Mouse (Mus musculus) neural tube, embryonic 14.5 days (tissue): ENCODE results near the gene Hipk1. TPM values are rescaled to one million over a fixed set of nuclear protein-coding genes. Genes with fewer than 3 reads are reported as not detected.

ENCODE experiments used
- ATAC-seq: fragments of 200-750 bp; cut with Nextera tagmentation; 2 replicates; pipeline ENCODE4 v1.8.0; 2017; ENCODE audit warnings: low read depth, mild to moderate bottlenecking, moderate TSS enrichment, moderate library complexity
- H3K27ac ChIP-seq: fragments of 300-500 bp; sonication (generic); 2 replicates; pipeline ENCODE4 v1.5.1; 2014; ENCODE audit warnings: low read depth, mild to moderate bottlenecking, control low read depth, low read length, moderate library complexity, mixed read lengths
- H3K27me3 ChIP-seq: fragments of 300-500 bp; sonication (generic); 2 replicates; pipeline ENCODE4 v1.6.1; 2014; ENCODE audit warnings: low read length; ENCODE audit not compliant: control insufficient read depth, insufficient read depth
- H3K36me3 ChIP-seq: fragments of 300-500 bp; sonication (generic); 2 replicates; pipeline ENCODE4 v1.6.1; 2014; ENCODE audit warnings: low read length, mixed read lengths; ENCODE audit not compliant: control insufficient read depth, insufficient read depth
- H3K4me1 ChIP-seq: fragments of 300-500 bp; sonication (generic); 2 replicates; pipeline ENCODE4 v1.6.1; 2014; ENCODE audit warnings: low read length; ENCODE audit not compliant: control insufficient read depth, insufficient read depth
- H3K4me2 ChIP-seq: fragments of 300-500 bp; sonication (generic); 2 replicates; pipeline ENCODE4 v1.6.1; 2014; ENCODE audit warnings: mild to moderate bottlenecking, low read depth, low read length, control low read depth
- H3K4me3 ChIP-seq: fragments of 300-500 bp; sonication (generic); 2 replicates; pipeline ENCODE4 v1.5.1; 2014; ENCODE audit warnings: low read depth, low read length, control low read depth, mixed read lengths
- H3K9ac ChIP-seq: fragments of 300-500 bp; sonication (generic); replicated peaks from 2 replicates; pipeline ENCODE4 v1.6.1; 2014; ENCODE audit warnings: low read depth, mild to moderate bottlenecking, control low read depth, low read length, mixed read lengths
- H3K9me3 ChIP-seq: fragments of 300-500 bp; sonication (generic); 2 replicates; pipeline ENCODE4 v1.6.1; 2016; ENCODE audit warnings: low read length; ENCODE audit not compliant: control insufficient read depth
- WGBS: fragments of 180-500 bp; shearing (Covaris S2); extraction: QIAGEN DNeasy Blood & Tissue Kit; methylation state at CpG from one replicate; pipeline ENCODE4 v1.1.7; 2014; 5-methylcytosine and 5-hydroxymethylcytosine counted together
- polyA plus RNA-seq: library from polyadenylated mRNA; unstranded; fragments of >200 nt; fragmentation: Nextera tagmentation; extraction: Ambion mirVana; gene quantifications from 2 replicates; pipeline ENCODE4 v1.2.1, GENCODE M21; 2014

The Hipk1 gene
- polyA plus RNA-seq, 1 experiment from 2014 or later = 17.9 TPM

DNA sequence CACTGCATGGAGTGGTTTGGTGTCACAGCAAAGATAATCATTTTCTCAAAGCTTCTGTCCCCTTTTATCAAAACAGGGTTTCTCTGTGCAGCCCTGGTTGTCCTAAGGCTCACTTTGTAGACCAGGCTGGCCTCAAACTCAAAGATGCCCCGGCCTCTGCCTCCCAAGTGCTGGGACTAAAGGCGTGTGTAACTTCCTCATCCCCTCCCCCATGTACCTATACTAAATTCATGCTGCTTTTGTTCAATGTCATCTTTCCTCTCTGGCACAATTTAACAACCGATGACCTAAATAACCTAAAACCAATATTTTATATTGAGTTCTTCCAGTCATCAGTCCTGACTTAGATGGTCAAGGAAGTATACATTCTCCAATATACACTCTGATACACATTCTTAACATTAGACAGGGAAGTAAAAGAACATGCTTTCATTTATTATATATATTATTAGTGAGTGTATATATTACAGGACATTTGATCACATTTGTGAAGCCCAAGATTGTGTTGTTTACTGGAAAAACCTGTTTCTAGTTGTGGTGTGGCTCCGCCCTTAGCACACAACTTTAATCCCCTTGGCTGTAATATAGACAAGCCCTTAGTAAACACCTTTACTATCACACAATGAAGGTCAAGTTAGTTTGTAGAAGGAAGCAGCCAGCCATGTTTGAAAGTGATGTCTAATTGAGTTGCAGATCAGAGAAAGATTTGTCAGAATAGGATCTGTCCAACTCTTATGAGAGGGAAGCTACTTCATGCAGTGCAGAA, 8.3 kb downstream of the Hipk1 start:
- Histone ChIP-seq H3K27ac (no peak overlapping the region), H3K4me3 (no peak overlapping the region), H3K9ac (no peak overlapping the region), H3K27me3 (no peaks in the 10 kb centered on the region), H3K36me3 (0 out of 2 replicates have a peak, but pooled peaks cover under 1% of the 10 kb centered on the region), H3K4me1 (no peaks in the 10 kb centered on the region), H3K4me2 (no peak overlapping the region), H3K9me3 (no peaks in the 10 kb centered on the region)
- 90% methylated on average over 4 of the region's 4 CpGs for WGBS
- no peak for ATAC-seq

DNA sequence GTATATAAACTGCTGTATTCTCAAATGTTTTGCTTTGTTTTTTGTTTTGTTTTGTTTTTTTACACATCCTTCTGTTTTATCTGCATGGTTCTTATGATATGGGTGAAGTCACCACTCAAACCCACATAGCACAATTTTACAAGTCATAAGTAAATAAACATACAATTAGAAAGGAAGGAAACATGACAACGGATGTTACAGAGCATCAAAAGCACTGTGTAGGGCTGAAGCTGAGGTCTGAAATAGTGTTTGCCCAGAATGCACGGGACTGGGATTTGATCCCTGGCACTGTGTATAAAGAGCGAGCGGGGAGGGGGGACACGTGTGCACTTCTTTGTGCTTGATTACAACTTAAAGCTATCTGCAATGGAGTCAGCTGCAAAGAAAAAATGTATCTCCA, 10.6 kb downstream of the Hipk1 start:
- WGBS = 87% methylated on average over 5 of the region's 5 CpGs
- Histone ChIP-seq H3K27me3 (no peaks in the 10 kb centered on the region), H3K36me3 (peaks cover 13% of the 10 kb centered on the region; the same call in 1 of the 2 replicates)

GRCm38 (mm10) chr3:103780271-103780670, 11.1 kb downstream of the Hipk1 start:
- no peak overlapping the region for H3K4me3 ChIP-seq
- no peak overlapping the region for H3K4me2 ChIP-seq
- H3K27ac ChIP-seq = no peak overlapping the region
- no peak overlapping the region for H3K9ac ChIP-seq
- peaks cover 13% of the 10 kb centered on the region; the same call in 1 of the 2 replicates for H3K36me3 ChIP-seq
- no peak for ATAC-seq
- H3K27me3 ChIP-seq = no peaks in the 10 kb centered on the region
- WGBS = 89% methylated on average over 3 of the region's 3 CpGs
- no peaks in the 10 kb centered on the region for H3K4me1 ChIP-seq
- no peaks in the 10 kb centered on the region for H3K9me3 ChIP-seq

More for the DNA sequence above, 10.6 kb downstream of the Hipk1 start:
- H3K27ac ChIP-seq = no peak overlapping the region
- no peaks in the 10 kb centered on the region for H3K4me1 ChIP-seq
- H3K9me3 ChIP-seq = no peaks in the 10 kb centered on the region
- H3K4me3 ChIP-seq = no peak overlapping the region
- H3K4me2 ChIP-seq = no peak overlapping the region
- ATAC-seq = no peak
- H3K9ac ChIP-seq = no peak overlapping the region

DNA sequence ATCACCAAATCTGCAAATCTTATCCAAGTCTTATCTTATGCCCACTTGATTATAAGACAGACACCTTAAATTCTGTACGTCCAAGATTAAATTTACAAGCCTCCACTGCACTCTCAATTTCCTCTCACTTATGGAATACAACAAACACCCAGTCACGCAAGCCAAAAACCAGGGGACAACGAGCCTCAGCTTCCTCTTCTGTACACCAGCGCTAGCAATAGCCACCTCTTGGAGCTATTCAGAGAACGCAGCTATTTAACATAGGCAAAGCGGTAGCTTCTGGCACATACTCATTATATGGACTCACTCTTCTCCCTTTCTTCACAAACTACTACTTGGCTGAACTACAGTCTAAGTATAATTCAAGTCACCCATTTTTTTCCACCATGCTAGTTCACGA, 12.2 kb downstream of the Hipk1 start:
- no peak overlapping the region for H3K4me3 ChIP-seq
- no peak for ATAC-seq
- H3K27me3 ChIP-seq = no peaks in the 10 kb centered on the region
- H3K9ac ChIP-seq = no peak overlapping the region
- no peaks in the 10 kb centered on the region for H3K9me3 ChIP-seq
- peaks cover 13% of the 10 kb centered on the region; the same call in 1 of the 2 replicates for H3K36me3 ChIP-seq
- WGBS = 80% methylated on average over 7 of the region's 7 CpGs
- no peak overlapping the region for H3K27ac ChIP-seq
- no peaks in the 10 kb centered on the region for H3K4me1 ChIP-seq
- H3K4me2 ChIP-seq = no peak overlapping the region

DNA sequence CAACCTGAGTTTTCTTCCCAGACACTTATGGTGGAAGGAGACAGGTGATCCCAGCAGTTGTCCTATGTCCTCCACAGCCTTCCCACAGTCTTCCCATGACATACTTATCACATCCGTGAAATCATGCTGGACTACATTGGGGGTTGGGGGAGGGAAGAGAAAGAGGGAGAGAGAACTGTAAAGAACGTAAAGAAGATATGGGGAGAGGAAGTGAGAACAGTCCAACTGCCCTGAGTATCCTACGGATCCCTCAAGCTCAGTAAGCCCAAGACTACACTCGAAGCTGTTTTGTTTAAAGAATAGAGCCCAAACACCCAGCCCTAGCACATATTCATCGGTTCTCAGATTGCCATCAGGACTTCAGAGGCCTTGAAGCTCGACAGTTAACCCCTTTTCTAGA, 12.7 kb downstream of the Hipk1 start:
- H3K4me3 ChIP-seq = no peak overlapping the region
- no peak overlapping the region for H3K27ac ChIP-seq
- no peaks in the 10 kb centered on the region for H3K9me3 ChIP-seq
- 95% methylated on average over 6 of the region's 6 CpGs for WGBS
- no peak overlapping the region for H3K9ac ChIP-seq
- no peaks in the 10 kb centered on the region for H3K4me1 ChIP-seq
- peaks cover 13% of the 10 kb centered on the region; the same call in 1 of the 2 replicates for H3K36me3 ChIP-seq
- ATAC-seq = no peak
- no peak overlapping the region for H3K4me2 ChIP-seq
- no peaks in the 10 kb centered on the region for H3K27me3 ChIP-seq

DNA sequence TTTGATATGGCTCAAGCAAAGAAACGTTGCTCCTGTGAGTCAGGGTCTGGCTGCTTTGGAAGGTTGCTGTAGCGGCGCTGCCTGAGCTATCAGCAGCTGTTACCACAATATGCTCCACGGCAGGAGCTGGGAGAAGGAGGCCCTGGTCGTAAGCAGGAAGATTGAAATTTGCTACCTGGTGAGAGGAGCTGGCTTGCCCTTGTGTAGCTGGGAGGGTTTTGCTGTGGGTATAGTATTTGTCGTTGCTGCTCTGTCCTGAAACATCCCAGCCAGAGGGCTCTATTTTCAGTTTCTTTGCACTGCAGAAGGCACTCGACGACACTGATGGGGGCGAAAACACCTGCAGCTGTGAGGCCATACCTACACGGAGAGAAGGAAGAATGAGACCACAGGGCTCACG, 13.4 kb downstream of the Hipk1 start:
- Histone ChIP-seq H3K4me1 (no peaks in the 10 kb centered on the region), H3K36me3 (peaks cover 13% of the 10 kb centered on the region; the same call in 1 of the 2 replicates), H3K27me3 (no peaks in the 10 kb centered on the region), H3K9ac (no peak overlapping the region), H3K4me2 (no peak overlapping the region), H3K4me3 (no peak overlapping the region), H3K27ac (no peak overlapping the region), H3K9me3 (no peaks in the 10 kb centered on the region)
- no peak for ATAC-seq
- 89% methylated on average over 11 of the region's 11 CpGs for whole genome bisulfite sequencing

DNA sequence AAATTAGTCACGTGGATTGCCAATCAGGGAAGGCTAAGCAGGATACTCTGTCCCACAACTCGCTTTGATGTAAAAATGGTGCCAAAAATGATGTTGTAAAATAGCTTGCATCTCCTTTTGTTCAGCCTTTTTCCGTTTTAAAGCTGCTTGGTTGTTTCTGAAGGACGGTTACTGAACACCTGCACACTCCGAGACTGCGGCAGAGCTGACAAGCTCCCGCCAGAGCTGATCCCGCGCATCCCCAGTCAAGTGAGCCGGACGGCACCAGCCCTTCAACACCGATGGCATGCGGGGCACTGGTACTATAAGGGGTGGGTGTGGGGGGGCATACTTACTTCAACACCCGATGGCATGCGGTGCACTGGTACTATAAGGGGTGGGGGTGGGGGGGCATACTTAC, 17.4 kb downstream of the Hipk1 start:
- H3K4me3 ChIP-seq = no peak overlapping the region
- no peak overlapping the region for H3K4me2 ChIP-seq
- peaks cover 16% of the 10 kb centered on the region; the same call in 1 of the 2 replicates for H3K36me3 ChIP-seq
- H3K9me3 ChIP-seq = no peaks in the 10 kb centered on the region
- no peaks in the 10 kb centered on the region for H3K4me1 ChIP-seq
- ATAC-seq = no peak
- H3K9ac ChIP-seq = no peak overlapping the region
- no peaks in the 10 kb centered on the region for H3K27me3 ChIP-seq
- H3K27ac ChIP-seq = no peak overlapping the region
- 87% methylated on average over 15 of the region's 15 CpGs for WGBS

DNA sequence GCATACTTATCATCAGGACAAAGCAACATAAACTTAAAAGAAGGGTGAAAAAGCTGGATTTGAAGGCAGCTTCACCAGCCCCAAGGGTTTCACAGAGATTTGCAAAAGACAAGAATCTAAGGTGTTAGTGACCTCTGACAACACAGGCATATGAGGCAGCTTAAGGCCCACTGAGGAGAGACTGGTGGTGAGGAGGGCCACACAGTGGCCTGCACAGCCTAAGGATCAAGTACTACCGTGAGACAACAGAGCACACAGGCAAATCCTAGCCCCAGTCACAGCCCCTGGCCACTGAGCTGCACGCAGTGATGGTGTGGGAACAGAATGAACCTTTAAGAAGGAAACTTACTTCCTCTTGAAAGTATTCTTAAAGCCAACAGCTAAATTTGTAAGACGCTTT, 17.9 kb downstream of the Hipk1 start:
- Histone ChIP-seq H3K27ac (no peak overlapping the region), H3K4me1 (no peaks in the 10 kb centered on the region), H3K9me3 (no peaks in the 10 kb centered on the region), H3K4me3 (no peak overlapping the region), H3K4me2 (no peak overlapping the region), H3K9ac (no peak overlapping the region), H3K27me3 (no peaks in the 10 kb centered on the region), H3K36me3 (peaks cover 18% of the 10 kb centered on the region)
- 83% methylated on average over 3 of the region's 3 CpGs for WGBS
- no peak for ATAC-seq

DNA sequence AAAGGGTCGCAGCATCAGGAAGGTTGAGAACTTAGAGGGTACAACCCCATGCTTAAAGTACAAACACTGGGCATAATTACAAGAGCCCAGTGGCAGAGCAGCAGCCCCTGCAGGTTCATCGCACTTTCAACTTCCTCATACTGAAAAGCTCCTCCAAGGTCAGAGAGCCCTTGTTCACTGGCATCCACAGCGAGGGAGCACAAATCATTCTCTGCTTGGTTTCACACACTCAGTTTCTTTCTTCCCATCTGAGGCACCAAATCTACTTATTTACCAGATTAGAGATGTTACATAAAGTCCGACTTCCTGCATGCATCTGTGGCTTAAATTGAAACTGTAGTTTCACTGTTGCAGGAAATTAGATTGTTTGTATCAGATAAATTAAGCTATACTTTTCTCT, 18.5 kb downstream of the Hipk1 start:
- no peaks in the 10 kb centered on the region for H3K9me3 ChIP-seq
- 66% methylated on average over 4 of the region's 4 CpGs for WGBS
- H3K27me3 ChIP-seq = no peaks in the 10 kb centered on the region
- H3K4me1 ChIP-seq = no peaks in the 10 kb centered on the region
- H3K9ac ChIP-seq = no peak overlapping the region
- no peak for ATAC-seq
- no peak overlapping the region for H3K4me2 ChIP-seq
- H3K36me3 ChIP-seq = peaks cover 18% of the 10 kb centered on the region
- no peak overlapping the region for H3K4me3 ChIP-seq
- H3K27ac ChIP-seq = no peak overlapping the region
